Mouse (Mus musculus) MEL-GATA-1-ER (cell line): Measurements from ENCODE around the gene Slc39a1.
A peak's percentile ranks its signal among the peaks of the same experiment; 100 is the strongest.

Experiments
- DNase-seq: peaks from one replicate; pipeline ENCODE4 v3.0.0-alpha.2; 2012; ENCODE audit warnings: low read depth; ENCODE audit errors: extremely low read depth

Gene Slc39a1

GRCm38 (mm10) chr3:90247960-90248745, at the start of gene Slc39a1:
Gene Slc39a1, plus strand, starts transcription at chr3:90248172.
- DNase-seq, result peak; percentile 92

- no peak for DNase-seq
Measured at GRCm38 (mm10) chr3:90202884-90203283, 45.1 kb upstream of the Slc39a1 start.

GRCm38 (mm10) chr3:90203619-90204018, 44.4 kb upstream of the Slc39a1 start:
- no peak for DNase-seq

GRCm38 (mm10) chr3:90204582-90204981, 43.4 kb upstream of the Slc39a1 start:
- DNase-seq, result no peak

GRCm38 (mm10) chr3:90208662-90209061, 39.3 kb upstream of the Slc39a1 start:
- DNase-seq, result no peak

GRCm38 (mm10) chr3:90209908-90210566, 37.9 kb upstream of the Slc39a1 start:
- no peak for DNase-seq

- no peak for DNase-seq
Measured at GRCm38 (mm10) chr3:90211475-90212398, 36.2 kb upstream of the Slc39a1 start.

GRCm38 (mm10) chr3:90212723-90213122, 35.2 kb upstream of the Slc39a1 start:
- no peak for DNase-seq

- DNase-seq, result peak; percentile 98
Measured at GRCm38 (mm10) chr3:90213377-90213866, 34.5 kb upstream of the Slc39a1 start, which contains the start of the genes Rps27 and Rab13. Gene Rps27, minus strand, starts transcription at chr3:90213651. Gene Rab13, plus strand, starts transcription at chr3:90213695.

GRCm38 (mm10) chr3:90213956-90214684, 33.9 kb upstream of the Slc39a1 start:
- DNase-seq, result no peak

GRCm38 (mm10) chr3:90215825-90216380, 32.1 kb upstream of the Slc39a1 start:
- peak; percentile 61 for DNase-seq

GRCm38 (mm10) chr3:90220088-90220487, 27.9 kb upstream of the Slc39a1 start:
- peak; percentile 60 for DNase-seq

GRCm38 (mm10) chr3:90220531-90220951, 27.4 kb upstream of the Slc39a1 start:
- no peak for DNase-seq

- no peak for DNase-seq
Measured at GRCm38 (mm10) chr3:90221123-90221522, 26.8 kb upstream of the Slc39a1 start.

- DNase-seq, result no peak
Measured at GRCm38 (mm10) chr3:90222455-90222854, 25.5 kb upstream of the Slc39a1 start.

- no peak for DNase-seq
Measured at GRCm38 (mm10) chr3:90222941-90223340, 25.0 kb upstream of the Slc39a1 start.

GRCm38 (mm10) chr3:90224331-90224730, 23.6 kb upstream of the Slc39a1 start:
- DNase-seq, result no peak

- no peak for DNase-seq
Measured at GRCm38 (mm10) chr3:90231075-90231474, 16.9 kb upstream of the Slc39a1 start.

- peak; percentile 94 for DNase-seq
Measured at GRCm38 (mm10) chr3:90231507-90232333, 16.3 kb upstream of the Slc39a1 start, which contains the start of gene Jtb. Gene Jtb, plus strand, starts transcription at chr3:90231597.
